Mouse (Mus musculus) adrenal gland, adult (tissue): Measurements from ENCODE around the gene Slc6a6.

Experiments
- DNase-seq, 2 experiments: peaks; one replicate each; pipeline ENCODE4 v3.0.0; 2022 to 2023; ENCODE audit warnings: low spot score in 1 of 2; ENCODE audit not compliant: inconsistent age in 2 of 2

Gene Slc6a6

GRCm38 (mm10) chr6:91668276-91668675, 15.6 kb upstream of the Slc6a6 start:
- DNase-seq: peak; percentile 73 to 81

DNA sequence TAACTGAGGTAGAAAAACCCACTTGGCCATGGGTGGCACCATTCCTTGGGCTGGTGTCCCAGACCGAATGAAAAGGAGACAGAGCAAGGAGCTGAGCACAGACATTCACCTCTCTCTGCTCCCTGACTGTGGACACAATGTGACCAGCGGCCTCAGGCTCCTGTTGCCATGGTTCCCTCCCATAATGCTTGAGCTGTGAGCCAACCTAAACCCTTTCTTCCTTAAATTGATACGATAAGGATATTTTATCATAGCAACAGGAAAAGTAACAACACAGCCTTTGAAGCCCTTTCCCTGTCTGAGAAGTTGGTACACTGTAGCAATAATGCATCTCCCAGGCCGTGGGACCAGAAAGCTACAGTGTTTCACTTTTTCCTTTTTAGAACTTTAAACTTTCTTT, 14.6 kb upstream of the Slc6a6 start:
- DNase-seq: no peak

GRCm38 (mm10) chr6:91670224-91670623, 13.6 kb upstream of the Slc6a6 start:
- DNase-seq: no peak

DNA sequence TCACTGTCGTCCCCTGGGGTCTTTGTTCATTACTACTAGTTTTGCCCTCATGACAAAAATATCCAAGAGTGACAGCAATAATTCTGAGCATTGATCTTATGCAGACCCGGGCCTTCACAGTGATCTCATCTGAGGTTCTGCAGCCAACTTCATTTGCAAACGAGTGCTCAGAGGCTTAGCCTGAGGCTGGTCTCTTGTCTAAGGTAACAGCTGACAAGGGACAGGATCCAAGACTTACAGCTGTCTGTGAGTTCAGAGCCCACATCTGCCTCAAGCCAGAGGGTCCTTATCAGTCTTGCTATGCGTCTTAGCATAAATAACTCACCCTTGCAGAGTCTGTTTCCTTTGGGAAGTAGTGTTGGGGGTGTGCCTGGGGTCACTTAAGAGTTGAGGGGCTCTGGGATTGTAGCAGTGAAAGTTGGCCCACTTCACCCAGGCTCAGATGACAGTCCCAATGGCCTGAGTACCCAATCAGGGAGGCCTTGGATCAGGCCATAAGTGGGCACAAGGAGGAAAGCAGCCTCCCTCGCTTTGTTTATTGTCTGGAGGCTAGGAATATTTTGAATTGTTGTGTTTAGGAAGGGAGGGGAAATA, 9.0 kb upstream of the Slc6a6 start:
- DNase-seq: no peak

GRCm38 (mm10) chr6:91678506-91679094, 5.3 kb upstream of the Slc6a6 start:
- DNase-seq: no peak

DNA sequence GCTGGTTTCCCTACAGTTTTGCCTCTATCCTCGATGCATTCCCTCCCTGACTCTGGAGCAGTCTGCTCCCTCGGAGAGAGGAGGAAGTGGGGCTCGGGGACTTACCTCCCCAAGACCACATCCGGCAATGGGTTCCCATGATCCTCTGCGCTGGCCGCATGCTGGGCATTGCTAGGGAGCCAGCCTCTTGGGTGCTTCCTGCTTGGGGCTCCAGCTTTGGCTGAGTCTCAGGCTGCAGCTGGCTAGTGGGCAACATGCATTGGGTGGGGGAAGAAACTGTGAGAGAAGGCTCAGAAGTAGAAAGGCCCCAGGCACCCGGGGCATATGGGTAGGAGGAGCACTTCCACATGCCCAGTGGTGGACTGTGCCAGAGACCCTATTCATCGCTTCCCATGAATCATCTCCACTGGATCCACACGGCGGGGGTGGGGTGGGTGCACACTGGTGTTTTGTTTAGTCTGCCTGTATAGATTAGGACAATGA, 4.7 kb upstream of the Slc6a6 start:
- peak; percentile 56 to 70 for DNase-seq

GRCm38 (mm10) chr6:91679716-91680115, 4.1 kb upstream of the Slc6a6 start:
- peak in 1 of 2 experiments; percentile 42 for DNase-seq

DNA sequence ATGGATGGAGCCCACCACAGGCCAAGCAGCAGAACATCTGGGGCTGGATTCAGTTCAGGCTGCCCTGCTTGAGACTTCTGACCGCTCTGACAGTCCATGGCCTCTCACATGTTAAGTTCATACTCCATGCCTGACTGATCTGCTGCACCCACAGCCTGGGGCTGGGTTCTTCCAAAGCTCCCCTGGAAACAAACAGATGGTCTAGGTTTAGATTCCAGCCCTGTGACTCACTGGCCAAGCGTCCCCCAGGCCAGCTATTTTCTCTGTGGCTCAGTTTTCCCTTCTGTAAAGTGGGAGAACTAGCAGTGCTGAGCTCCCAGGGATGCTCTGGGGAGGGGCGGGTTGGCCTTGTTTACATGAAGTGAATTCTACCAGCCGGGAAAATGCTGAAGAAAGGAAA, 2.0 kb upstream of the Slc6a6 start:
- peak in 1 of 2 experiments; percentile 40 for DNase-seq

DNA sequence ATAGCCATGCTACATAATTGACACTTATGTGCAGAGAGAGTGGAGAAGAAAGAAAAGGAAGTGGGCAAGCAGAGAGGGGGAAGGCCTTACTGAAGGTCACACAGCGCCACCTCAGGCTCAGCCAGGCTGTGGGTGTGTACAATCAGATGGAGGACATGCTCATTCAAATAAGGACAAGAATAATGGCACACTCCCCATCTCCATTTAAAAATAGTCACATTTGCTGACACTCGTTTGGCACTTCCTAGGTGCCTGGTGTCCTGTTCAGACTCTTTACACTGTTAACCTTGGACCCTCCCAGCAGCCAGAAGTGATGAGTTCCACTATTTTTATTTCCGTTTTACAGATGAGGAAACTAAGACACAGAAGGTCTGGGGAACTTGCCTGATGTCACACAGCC, 732 bp upstream of the Slc6a6 start:
- DNase-seq: peak; percentile 54 to 79

- DNase-seq: no peak
Observed at GRCm38 (mm10) chr6:91684474-91684829, 599 bp downstream of the Slc6a6 start.

GRCm38 (mm10) chr6:91684831-91685532, 1.1 kb downstream of the Slc6a6 start:
- DNase-seq: peak; percentile 85 to 92

DNA sequence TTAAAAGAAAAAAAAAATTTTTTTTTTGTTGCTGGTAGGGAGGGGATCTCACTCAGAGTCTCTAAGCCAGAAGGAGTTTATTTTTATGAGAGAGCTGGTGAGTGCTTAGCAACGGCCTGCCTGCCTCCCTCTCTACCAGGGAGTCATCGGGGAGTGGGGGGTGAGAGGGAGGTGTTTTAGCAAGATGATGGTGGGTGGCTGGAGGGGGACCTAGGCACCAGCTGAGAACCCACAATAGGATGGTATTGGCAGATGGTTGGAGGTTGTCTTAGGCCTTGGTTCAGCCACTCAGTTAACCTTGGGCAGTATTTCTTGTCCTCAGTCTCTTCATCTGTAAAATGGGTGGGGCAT, 1.7 kb downstream of the Slc6a6 start:
- DNase-seq: peak in 1 of 2 experiments; percentile 59

GRCm38 (mm10) chr6:91685896-91686295, 2.0 kb downstream of the Slc6a6 start:
- DNase-seq: peak; percentile 68 to 87

GRCm38 (mm10) chr6:91686597-91686996, 2.7 kb downstream of the Slc6a6 start:
- DNase-seq: peak; percentile 89 to 95

GRCm38 (mm10) chr6:91688021-91688420, 4.2 kb downstream of the Slc6a6 start:
- peak in 1 of 2 experiments; percentile 55 for DNase-seq

DNA sequence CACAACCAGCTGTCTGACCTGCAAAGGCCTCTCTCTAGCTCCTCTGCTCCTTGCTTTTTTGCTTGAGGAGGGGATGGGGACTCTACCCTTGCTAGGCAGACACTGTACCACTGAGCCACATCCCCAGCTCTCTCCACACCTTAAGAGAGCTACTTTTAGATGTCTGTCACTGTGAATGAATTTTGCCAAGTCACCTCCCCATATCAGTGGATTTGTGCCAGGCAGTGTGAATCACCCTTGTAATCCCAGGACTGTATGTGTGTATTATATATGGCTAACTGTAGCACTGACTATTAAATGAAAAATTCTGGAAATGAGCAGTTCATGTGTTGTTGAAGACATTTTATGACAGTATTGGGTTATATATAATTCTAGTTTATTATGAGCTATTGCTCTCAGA, 5.4 kb downstream of the Slc6a6 start:
- DNase-seq: peak; percentile 72 to 90

- peak in 1 of 2 experiments; percentile 48 for DNase-seq
Observed at GRCm38 (mm10) chr6:91690222-91690621, 6.4 kb downstream of the Slc6a6 start.

- DNase-seq: peak in 1 of 2 experiments; percentile 61
Observed at GRCm38 (mm10) chr6:91690646-91691045, 6.8 kb downstream of the Slc6a6 start.

DNA sequence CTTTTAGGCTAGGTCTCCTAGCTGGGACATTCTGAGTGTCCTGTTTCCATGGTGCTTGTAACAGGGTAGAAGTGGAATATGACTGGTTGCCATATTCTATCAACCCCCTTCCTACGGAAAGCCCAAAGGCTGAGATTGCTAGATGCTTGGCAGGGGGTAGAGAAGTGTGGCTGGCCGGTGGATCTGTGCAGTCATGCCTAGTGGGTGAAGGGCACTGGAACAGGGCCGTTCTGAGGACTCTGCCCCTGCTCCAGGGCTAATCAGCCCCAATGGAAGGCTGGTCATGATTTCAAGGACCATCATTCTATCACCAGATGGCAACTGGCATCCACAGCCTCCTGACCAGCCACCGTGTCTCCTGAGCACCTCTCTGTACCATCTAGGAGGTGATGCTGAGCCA, 7.7 kb downstream of the Slc6a6 start:
- no peak for DNase-seq

- peak; percentile 75 to 87 for DNase-seq
Observed at GRCm38 (mm10) chr6:91693301-91693886, 9.5 kb downstream of the Slc6a6 start.

- DNase-seq: peak; percentile 77 to 88
Observed at GRCm38 (mm10) chr6:91694610-91695009, 10.8 kb downstream of the Slc6a6 start.

- no peak for DNase-seq
Observed at GRCm38 (mm10) chr6:91698831-91699230, 15.0 kb downstream of the Slc6a6 start.
